Mouse (Mus musculus) cerebellum, postnatal 4 days (tissue): Measurements from ENCODE around the gene Polrmt.

Experiments
- DNase-seq, 2 experiments: peaks; one replicate each; pipeline ENCODE4 v3.0.0; 2022; ENCODE audit warnings: low spot score in 2 of 2, mixed read lengths in 1 of 2

Gene Polrmt

GRCm38 (mm10) chr10:79743161-79743560, 3.2 kb downstream of the Polrmt start:
- DNase-seq: no peak

GRCm38 (mm10) chr10:79740863-79741262, 5.5 kb downstream of the Polrmt start:
- DNase-seq: no peak

DNA sequence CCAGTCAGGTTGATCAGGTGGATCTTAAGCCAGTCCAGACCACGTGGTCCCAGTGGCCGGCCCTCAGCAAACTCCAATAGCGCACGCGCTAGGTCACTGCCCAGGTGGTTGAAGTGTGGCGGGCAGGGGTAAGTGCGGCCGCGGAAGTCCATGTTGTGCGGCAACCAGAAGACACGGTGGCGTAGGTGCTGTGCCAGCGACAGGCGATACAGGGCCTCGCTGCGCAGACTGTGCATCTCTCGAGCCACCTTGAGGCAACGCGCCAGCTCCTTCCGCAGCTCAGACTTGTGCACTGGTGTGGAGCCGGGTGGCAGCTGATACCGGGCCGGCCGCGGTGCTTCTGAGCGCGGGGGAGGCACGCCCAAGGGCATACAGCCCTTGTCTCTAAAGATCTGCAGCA, 7.1 kb downstream of the Polrmt start:
- no peak for DNase-seq

- DNase-seq: no peak
These were observed 8.1 kb downstream of the Polrmt start for GRCm38 (mm10) chr10:79738259-79738658.

DNA sequence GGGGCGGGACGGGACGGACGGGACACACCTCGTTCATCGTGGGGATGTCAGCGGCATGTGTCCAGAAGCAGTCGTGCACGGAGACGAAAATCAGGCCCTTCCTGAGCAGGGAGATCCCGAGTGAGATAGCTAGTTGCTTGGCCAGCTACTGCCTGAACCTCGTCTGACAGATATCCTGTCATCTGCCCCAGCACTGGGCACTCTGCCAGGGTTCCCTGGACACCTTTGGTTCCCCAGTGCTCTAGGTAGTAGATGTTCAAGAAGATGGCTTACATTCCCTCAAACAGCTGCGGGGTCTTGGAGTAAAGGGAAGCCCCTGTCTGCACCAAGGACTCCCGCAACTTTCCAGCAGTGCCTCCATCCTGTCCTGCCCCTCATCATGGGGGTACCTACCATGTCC, 9.7 kb downstream of the Polrmt start:
- DNase-seq: no peak

DNA sequence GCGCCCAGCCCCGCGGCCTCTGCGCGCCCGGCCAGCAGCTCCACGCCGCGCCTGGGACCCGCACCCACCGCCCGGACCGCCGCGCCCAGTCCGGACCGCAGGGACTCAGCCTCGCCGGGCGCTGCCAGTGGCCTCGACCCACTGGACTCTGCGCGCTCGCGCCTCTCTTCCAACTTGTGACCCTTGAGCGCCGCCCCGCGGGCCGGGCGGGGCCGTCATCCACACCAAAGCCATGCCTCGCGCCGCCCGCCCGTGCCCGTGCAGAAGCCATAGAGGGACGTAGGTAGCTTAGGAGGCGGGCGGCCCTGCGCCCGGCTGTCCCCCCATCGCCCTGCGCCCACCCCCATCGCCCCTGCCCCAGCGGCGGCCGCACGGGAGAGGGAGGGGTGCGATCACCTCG, 11.0 kb downstream of the Polrmt start:
- DNase-seq: no peak

DNA sequence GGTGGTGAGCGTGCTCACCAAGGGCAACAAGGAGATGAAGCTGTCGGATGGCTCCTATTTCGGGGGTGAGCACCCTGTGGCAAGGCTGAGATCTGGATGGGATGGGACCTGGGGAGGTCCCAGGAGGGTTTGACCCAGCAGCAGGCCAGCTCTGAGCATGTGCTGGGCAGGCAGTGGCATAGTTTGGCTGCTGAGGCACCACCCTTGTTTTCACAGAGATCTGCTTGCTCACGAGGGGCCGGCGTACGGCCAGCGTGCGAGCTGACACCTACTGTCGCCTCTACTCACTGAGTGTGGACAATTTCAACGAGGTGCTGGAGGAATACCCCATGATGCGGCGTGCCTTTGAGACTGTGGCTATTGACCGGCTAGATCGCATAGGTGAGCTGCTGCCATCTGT, 12.5 kb downstream of the Polrmt start:
- DNase-seq: no peak

DNA sequence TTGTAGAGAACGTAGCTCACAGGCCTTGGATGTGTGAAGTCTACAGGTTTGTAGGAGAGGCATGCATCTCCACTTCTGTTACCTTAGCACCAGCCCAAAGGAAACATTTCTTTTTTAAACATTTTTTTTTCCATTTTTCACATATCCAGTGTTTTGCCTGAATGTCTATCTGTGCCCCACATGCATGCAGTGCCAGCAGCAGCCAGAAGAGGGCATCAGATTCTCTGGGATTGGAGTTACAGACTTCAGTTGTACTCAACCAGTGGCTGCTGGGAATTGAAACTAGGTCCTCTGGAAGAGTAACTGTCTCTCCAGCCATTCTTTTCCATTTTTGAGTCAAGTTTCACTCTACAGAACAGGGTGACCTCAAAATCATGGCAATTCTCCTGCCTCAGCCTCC, 13.9 kb downstream of the Polrmt start:
- DNase-seq: no peak

DNA sequence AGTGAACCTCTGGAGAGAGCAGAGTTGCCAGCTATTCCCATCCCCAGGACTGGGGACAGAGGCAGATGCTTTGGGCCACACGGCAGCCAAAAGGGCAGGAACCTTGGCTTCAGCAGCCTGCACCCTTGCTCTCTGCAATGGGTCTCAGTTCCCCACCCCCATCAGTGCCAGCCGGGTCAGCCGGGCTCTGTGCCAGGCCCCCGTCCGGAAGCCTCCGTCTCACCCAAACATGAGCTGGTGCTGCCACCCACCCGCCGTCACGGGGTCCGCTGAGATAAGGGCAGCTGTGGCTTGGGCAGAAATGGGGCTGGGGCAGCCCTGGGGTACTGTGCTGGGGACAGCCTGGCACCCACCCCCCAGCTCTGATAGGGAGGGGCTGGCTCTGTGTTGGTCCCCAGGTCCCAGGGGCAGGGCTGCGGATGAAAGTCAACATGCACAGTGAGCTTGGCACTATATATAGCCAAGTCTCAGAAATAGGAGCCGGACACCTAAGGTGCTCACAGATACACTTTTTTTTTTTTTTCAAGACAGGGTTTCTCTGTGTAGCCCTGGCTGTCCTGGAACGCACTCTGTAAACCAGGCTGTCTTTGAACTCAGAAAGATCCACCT, 16.9 kb downstream of the Polrmt start:
- DNase-seq: peak in 1 of 2 experiments; percentile 50

- DNase-seq: no peak
These were observed 17.8 kb downstream of the Polrmt start for GRCm38 (mm10) chr10:79728323-79729249.

- peak in 1 of 2 experiments; percentile 55 for DNase-seq
These were observed 20.3 kb downstream of the Polrmt start for GRCm38 (mm10) chr10:79726090-79726489.

DNA sequence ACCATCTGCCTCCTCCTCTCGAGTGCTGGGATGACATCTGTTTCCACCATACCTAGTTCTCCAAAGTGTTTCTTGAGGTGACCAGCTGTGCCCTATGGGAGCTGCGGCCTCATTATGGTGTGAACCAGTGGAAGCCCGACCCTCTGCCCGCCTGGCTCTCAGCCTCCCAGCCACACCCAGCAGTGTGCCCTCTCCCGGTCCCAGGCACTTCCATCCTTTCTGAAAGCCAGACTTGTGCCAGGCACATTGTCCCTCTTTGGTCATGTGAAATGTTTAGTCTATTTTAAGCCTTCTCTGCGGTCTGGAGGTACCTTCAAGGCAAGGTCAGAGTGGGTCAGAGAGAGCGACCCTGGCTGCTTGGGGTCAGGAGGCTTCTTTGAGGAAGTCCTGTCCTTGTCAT, 22.7 kb downstream of the Polrmt start:
- no peak for DNase-seq

- DNase-seq: no peak
These were observed 23.3 kb downstream of the Polrmt start for GRCm38 (mm10) chr10:79723047-79723446.

DNA sequence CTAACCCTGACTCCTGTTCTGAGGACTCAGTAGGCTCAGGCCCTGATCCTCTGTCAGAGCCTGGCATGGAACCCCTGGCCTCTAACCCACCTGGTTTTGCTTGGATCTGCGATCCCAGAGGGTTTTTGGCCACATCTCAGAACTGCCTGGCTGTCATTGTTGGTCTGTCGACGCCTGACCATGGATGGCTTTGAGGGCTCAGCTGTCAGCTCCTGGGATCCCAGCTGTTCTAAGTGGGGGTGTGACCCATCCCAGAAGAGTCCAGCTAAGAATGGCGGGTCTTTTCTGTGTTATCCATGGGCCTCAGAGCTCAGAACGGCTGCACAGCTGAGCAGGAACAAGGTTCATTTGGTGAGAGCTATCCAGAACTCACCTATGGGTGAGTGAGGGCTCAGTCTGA, 25.3 kb downstream of the Polrmt start:
- DNase-seq: no peak

DNA sequence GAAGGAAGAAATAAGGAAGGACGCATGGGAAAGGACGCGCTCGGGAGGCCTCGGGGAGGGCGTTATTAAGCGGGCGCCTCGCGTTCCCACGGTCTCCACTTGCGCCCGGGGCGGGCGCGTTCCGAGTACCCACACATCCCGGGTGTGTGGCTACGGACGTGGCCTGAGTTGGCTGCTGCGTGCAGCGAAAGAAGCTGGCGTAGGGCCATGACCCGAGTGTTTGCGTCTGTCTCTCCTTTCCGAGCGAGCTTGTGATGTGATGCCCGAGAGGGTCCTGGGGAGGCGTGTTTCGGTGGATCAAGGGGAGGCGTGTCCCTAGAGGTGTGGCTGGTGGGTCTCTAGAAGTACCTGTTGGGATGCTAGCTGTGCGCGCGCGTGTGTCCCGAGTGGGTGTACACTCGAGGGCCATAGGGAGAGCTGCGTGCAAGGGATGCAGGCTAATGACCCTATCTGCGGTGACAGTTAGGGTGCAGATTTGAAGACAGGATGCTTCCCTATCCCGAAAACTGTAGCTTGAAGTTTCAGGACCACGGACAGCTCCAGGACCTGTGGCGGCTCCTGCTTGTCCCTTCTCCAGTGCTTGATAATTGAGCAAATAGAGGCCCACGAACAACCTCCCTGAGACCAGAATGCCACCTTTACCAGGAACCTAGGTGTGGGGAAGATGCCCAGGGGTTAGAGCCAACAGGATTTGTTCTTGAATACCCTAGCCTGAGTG, 28.6 kb downstream of the Polrmt start:
- no peak for DNase-seq

- no peak for DNase-seq
These were observed 29.4 kb downstream of the Polrmt start for GRCm38 (mm10) chr10:79716988-79717355.

DNA sequence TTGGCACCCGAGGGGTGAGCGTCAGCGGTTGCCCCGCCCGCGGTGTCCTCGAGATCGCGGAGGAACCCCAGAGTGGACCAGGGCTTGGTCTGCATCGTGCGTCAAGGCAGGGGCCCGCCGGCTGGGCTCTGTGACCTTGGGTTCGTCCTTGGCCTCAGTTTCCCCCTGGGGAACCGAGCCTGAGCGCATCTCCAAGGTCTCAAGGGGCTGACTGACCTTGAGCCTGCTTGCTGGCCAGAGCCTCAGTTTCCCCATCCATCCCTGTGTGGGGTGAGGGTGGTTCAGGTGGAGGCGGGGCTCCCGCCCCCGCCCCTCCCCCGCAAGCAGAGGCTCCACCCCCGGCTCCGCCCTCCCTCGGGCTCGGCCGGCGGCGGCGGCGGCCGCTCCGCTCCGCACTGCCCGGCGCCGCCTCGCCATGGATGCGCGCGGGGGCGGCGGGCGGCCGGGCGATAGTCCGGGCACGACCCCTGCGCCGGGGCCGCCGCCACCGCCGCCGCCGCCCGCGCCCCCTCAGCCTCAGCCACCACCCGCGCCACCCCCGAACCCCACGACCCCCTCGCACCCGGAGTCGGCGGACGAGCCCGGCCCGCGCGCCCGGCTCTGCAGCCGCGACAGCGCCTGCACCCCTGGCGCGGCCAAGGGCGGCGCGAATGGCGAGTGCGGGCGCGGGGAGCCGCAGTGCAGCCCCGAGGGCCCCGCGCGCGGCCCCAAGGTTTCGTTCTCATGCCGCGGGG, 30.0 kb downstream of the Polrmt start, which contains the start of gene Hcn2:
Gene Hcn2, plus strand, starts transcription at position 381 of the 734 bp plus-strand sequence.
- DNase-seq: no peak

- peak in 1 of 2 experiments; percentile 65 for DNase-seq
These were observed 31.4 kb downstream of the Polrmt start for GRCm38 (mm10) chr10:79714996-79715395.

DNA sequence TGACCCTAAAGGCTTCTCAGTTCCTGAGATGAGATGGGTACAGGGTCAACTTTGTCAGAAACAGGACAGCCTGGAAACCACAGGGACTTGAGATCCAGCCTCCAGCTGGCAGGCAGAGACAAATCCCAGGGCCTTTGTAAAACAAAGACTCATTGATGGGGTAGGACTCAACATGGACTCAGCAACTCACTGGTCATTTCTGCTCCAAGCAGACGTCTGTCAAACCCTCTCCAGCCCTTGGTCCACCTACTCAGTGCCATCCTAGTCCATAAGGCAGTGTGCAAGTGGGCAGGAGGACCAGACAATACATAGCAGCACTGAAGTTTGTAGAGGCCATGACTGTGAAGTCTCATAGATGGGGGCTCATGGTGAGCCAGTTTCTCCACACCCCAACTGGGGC, 33.2 kb downstream of the Polrmt start:
- no peak for DNase-seq

- DNase-seq: peak; percentile 72 to 83
These were observed 33.8 kb downstream of the Polrmt start for GRCm38 (mm10) chr10:79712499-79713126.

DNA sequence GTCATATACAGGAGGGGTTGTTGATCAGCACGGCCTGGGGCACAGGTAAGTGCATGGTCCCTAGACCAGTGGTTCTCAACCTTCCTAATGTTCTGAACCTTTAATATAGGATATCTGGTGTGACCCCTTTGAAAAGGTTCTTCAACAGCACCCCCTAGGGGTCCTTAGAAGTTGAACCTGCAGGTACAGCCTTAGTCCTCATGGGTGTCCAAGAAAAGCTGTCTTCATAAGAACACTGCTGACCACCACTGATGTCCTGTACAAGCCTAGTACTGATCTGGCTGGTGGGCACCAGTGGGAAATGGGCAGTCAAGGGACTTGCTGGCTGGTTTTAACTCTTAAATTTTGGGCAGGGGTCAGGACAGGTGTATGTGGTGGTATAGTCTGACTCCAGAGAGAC, 34.4 kb downstream of the Polrmt start:
- no peak for DNase-seq
